Mouse (Mus musculus) T-helper 1 cell (primary cell): Measurements from ENCODE around the gene Slc2a1.

Experiments used
- in situ Hi-C: fragments of 300-600 bp; cut with MboI, MseI; formaldehyde crosslinking; loops from one replicate; pipeline ENCODE4 v1.15.1; 2025; ENCODE audit warnings: high pct_unique_total_duplicates

Slc2a1 gene

DNA sequence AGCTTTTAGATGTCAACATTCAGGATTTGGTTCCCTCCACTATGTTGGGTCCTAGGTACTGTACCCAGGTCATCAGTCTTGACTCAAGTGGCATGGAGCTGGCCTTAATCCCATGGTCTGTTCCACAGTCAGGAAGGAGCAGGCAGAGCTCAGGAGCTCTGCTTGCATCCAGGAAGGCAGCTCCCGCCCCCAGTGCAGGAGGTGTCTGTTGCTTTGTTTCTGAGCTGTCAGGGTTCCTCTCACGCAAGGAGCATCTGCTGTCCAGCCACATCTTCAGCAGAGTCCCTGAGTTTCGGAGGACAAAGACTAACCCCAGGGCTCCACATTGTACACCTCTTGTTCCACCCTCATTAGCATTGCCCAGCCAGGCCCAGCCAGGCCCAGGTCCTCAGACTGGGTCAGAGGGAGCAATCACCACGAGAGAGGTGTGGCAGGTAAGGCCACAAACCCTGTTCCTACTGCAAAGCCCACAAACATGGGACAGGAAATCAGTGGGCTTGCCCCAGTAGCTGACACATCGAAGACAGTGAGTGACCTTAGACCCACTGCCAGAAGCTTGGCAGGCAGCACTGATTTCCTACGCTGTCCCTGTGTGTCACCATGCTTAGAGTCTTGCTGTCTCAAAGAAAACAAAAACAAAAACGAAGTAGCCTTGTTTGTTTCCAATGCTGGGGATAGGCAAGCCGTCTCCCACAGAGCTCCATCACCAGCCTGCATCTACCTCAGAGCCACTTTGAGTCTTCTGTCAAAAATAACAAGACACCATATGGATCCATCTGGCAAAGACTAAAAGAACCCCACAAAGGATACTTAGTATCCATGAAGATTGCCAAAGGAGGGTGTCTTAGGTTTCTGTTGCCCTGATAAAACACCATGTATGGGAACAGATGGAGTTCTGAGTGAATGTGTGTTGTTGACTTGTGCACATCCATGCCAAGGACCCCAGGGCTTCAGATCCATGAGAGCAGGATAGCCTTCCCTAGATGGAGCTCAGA is 10.0 kb upstream of the Slc2a1 start:
- in situ Hi-C loops, result no loop called here

DNA sequence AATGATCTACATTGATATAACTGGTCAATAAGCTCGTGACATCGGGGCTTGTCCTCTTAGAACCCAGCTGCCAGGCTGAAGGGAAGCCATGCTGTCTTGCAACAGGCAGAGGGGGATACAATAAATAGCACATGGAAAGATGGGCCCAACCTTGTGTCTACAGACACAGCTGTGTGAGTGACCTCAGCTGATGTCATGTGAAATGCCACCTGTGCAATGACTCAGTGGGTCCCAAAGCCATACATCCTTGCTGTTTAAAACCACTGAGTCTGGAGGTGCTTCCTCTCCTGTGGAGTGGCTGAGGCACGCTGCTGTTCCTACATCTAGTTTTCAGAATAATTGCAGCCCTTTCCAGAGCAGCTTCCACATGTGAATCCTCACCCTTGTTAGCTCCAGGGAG is 7.1 kb upstream of the Slc2a1 start:
- in situ Hi-C loops, result no loop called here

DNA sequence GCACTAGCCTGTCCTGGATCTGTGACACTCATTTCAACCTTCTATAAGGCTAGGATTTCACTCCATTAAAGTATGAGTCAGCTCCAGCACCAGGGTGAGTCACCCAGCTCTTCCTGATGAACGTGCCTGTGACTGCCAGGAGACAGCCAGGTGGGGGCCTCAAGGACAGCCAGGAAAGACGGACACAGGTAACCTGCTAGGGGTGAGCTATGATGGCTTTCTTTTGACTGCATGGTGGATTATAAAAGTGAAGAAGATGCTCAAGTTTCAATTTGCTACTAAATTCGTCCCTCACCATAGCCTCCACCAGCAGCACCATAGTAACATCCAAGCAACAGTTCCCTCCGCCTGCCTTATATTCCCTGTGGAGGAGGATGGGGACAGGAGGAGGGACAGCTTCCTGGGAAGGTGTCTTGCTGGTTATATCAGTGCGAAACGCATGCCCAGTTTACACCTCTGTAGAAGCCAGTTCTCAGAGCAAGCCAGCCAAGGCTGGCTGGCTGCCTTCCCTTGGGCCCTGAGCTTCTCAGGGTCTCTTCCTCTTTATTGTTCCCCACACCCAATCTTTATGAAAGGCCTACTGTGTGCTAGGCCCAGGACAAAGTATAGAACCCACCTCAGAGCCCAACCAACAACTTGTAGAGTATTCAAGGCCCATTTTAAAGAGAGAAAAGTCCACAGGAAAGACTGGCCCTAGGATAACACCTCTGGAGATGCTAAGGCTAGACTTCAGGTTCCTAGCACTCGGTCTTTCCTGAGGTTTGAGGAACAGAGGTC is 6.0 kb upstream of the Slc2a1 start:
- in situ Hi-C loops, result no loop called here

DNA sequence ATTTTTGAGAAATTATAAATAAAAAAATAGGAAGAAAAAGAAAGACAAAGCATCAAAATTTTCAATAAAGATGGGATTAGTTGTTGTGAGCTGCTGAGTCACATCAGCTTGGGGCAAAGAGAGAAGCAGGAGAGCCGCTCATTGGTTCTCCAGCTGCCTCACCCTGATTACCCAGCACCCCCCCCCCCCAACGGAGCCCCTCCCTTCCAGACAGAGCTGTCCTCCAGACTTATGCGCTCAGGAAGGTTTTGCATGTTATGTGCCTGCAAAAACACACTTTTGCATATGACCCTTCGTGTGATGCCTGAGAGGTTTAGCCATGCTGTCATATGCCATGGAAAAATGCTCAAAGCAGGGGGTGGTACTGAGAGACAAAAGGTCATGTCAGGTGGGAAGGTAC is 3.7 kb upstream of the Slc2a1 start:
- in situ Hi-C loops, result loop anchor here (5.0 kb wide), 1 partner anchor 67 kb away; the partner anchor contains the start of gene Zfp691

DNA sequence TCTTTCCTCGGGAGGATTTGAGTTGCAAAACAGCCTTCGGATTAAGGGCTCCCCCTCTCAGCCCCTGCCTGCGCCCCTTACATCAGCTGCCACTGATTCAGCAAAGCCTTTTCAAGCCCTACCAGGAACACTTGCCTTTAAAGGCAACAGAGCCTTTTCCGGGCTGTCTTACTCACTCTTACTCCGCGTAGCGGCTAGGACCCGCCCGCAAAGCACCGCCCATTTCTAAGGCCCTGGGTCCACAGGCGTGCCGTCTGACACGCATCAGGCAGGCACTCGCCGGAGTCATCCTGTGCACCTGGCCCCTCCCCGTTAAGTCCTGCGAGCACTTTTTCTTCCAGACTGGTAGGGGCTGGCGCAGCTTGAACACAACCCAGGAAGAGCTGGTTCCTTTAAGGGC is 2.8 kb upstream of the Slc2a1 start:
- in situ Hi-C loops, result loop anchor here (5.0 kb wide), 1 partner anchor 67 kb away; the partner anchor contains the start of gene Zfp691

DNA sequence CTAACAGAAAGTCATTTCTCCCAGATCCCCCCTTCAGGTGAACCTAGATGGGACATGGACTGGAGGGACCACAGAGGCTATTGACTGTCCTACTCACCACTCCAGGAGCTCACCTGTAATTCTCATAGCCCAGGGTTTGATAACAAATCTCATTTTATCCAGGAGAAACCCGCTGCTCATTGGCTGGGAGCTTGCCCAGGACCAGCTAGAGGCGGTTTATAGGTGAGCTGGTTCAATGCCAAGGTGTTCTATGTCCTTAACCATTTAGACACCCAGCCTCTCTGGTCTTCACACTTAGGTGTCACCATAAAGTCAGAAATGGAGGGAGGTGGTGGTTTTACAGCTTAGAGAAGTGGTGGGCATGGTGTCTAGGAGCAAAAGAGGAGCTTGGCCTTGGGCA is 644 bp upstream of the Slc2a1 start:
- in situ Hi-C loops, result loop anchor here (5.0 kb wide), 1 partner anchor 64 kb away; the partner anchor contains the start of gene Zfp691

DNA sequence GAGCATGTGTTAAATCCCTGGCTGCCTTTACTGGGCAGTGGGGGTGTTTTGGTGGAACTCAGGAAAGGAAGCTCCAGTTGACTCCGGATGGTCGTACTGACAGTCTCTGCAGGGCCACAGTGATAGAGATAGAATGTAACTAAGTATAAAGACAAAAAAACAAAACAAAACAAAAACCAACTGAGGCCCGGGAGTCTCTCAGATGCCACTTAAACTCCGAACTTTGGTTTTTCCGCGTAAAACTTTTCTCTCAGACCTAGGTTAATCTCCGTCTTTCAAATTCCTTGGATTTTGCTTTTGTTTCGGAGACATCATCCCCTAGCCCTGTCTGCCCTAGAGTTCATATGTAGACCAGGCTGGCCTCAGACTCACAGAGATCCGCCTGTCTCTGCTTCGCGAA is 1.1 kb downstream of the Slc2a1 start:
- in situ Hi-C loops, result loop anchor here (5.0 kb wide), 1 partner anchor 63 kb away; the partner anchor contains the start of gene Zfp691

DNA sequence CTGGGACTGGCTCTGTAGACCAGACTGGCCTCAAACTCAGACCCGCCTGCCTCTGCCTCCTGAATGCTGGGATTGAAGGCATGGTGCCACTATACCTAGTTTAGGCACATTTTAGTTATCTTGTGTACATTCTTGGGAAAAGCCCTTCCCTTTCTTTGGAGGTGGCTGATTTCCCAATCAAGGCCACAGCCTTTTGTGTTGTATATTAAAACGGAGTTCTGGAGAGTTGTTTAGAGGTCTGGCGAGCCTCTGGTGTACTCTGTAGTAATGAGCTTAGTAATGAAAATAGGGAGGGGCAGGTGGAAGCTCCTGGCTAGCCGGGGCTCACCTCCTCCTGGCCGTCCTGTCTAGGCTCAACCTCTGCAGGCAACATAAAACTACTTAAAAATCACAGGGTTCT is 2.0 kb downstream of the Slc2a1 start:
- in situ Hi-C loops, result no loop called here

DNA sequence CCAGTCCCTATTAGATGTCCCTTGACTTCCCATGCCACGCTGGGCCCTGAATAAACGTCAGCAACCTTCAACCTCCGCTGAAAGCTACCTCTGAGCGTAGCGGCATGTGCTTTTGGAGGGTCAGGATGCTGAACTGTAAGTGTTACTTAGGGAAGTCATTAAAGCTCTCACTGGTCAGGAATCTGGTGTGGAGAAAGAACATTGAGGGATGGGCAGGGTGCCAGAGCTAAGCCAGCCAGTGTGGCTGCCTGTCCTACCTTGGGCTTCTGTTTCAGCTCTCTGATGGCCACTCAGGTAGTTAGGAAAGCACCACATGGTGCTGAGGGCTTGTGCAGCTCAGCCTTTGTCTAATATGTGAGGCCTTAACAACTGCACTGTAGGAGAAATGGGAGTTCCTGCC is 2.9 kb downstream of the Slc2a1 start:
- in situ Hi-C loops, result no loop called here

DNA sequence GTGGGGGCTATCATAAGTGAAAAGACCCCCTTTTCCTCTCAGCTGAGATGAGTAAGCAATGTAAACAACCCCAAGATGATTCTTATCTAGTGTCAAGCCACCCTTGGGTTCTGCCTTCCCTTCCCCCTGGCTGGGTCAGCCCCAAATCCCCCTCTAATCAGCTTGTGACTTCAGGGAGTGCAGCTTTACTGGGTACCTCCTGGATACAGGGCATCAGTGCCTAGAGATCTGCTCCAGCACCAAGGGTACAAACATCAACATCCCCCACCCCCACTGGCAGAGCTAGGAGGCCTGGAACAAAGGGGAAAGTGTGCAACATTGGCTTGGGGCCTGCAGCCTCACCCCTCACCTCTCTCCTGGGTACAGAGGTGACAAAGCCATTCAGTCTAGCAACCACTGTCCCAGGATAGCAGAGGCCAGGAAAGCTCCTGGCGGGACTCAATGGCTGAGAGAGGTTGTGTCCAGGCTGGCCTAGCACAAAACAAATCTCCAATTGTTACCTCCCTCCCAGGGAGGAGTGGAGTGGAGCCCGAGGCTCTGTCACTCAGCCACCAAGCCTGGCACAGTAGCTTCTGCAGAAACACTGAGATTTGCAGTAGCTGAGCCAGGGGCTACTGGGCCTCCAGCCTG is 3.9 kb downstream of the Slc2a1 start:
- in situ Hi-C loops, result no loop called here

DNA sequence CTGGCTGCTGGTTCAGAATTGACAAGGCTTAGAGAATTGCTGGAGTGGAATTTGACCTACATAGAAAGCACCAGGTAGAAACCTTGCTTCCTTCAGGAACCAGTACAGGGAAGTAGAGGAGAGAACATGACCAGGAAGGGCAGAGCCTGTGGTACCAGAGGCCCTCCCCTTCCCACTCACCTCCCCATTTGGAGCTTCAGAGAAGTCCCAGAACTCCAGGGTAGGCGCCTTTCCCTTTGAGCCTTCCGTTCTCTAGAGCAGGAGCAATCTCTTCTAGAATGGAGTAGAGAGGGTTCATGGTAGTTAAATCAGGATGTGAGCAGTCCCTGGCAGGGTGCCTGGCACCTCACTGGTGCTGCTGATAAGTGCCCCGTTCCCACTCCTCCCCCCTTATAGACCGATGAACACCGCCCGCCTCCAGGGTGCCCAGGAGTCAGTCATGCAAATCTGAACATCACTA is 7.1 kb downstream of the Slc2a1 start:
- in situ Hi-C loops, result no loop called here

DNA sequence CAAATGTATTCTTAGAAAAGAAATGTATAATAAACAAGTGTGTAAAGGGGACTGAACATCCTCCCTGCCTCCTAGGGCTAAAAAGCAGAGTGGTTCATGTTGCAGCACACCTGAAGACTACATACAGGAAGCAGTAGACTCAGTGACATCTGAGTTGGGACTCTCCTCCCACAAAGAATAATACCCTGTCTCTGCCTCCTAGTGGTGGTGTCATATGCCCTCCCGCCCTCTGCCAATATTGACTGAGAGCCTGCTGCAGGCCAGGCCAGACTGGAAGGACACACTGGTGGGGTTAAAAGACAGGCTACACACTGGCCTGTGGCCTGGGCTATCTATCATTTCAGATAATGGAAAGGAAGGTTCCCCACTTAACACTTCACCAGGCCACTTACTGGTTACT is 7.8 kb downstream of the Slc2a1 start:
- in situ Hi-C loops, result no loop called here

DNA sequence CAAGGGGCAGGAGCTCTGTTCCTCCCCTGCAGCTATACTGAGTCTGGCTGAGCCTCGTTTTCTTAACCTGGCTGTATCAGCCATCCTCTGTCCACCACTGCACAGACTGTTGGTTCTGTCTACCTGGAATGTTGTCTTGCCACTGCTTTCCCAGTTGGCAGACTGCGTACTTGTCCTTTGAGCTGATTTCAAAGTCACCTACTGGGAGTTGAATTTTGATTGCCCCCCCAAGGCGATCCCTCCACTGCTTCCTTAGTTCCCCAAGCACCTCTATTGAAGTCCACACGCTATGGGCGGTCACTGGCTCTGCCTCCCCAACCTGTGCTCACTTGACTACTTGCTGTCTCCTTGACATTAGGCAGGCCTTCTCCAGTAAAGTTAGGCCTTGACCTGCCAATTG is 9.1 kb downstream of the Slc2a1 start:
- in situ Hi-C loops, result no loop called here

DNA sequence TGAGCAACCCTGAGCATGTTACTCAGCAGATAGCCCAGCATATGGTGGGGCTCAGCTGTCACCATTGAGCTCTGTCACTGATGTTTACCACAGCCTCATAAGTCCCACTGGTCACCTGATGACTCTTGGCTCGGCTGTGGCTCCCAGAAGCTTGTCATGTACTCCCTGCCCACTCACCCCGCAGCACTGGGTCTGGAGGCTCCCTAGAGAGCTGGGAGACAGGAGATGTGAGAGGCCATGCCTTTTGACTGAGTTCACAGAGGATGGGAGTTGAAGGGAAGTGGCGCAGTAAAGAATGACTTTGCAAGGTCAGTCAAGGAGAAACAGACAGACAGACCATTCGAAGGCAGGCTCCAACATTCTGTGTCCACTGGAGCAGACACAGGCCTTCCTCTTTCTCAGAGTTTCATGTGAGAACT is 10.2 kb downstream of the Slc2a1 start:
- in situ Hi-C loops, result no loop called here

DNA sequence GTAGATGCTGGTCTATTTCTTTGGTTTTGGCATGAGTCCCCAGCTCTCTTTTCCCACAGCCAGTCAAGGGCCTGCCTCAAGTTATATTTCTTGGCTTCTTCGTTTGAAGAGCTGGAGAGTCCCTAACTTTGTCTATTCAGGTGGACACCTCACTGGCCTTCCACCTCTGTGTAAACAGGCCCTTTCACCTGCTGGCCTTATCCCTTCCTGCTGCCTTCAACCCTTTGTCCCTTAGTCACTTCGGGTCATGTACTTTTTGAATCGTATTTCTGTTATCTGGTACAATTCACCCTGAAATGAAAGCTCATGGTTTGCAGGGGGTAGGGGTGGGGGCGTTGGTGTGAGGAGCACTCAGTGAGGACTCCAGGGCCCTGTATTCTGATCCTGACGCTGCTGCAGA is 10.8 kb downstream of the Slc2a1 start:
- in situ Hi-C loops, result no loop called here

DNA sequence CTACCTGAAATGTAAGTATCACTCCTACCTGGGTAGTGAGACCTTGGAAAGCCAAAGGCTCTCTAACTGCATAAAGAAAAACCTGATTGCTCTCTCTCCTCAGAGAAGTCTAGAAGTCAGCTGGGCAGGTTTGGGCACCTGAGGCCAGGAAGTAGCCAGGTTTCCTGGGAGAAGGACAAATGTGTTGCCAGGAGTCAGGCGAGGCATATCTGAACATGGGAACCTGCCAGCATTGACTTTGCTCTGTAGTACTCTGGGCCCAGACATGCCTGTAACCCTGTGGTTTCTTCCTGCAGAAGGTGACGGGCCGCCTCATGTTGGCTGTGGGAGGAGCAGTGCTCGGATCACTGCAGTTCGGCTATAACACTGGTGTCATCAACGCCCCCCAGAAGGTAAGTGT is 11.6 kb downstream of the Slc2a1 start:
- in situ Hi-C loops, result no loop called here

DNA sequence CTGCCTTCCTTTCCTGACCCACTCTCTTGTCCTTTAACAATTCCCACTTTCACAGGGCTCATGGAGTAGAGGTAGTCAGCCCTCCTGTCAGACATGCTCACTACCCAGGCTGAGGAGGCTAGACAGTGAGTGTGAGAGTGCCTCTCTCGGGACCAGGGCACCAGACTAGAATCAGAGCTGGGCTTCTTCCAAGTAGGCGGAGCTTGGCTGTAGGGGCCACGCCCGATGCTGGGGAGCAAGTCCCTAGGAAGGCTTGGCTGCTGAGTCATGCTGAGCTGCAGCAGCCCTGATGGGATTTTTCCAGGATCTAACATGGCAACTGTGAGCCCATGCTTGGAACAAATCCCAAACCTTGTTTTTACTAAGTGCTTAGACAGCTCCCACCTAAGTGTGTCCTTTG is 12.7 kb downstream of the Slc2a1 start:
- in situ Hi-C loops, result no loop called here

DNA sequence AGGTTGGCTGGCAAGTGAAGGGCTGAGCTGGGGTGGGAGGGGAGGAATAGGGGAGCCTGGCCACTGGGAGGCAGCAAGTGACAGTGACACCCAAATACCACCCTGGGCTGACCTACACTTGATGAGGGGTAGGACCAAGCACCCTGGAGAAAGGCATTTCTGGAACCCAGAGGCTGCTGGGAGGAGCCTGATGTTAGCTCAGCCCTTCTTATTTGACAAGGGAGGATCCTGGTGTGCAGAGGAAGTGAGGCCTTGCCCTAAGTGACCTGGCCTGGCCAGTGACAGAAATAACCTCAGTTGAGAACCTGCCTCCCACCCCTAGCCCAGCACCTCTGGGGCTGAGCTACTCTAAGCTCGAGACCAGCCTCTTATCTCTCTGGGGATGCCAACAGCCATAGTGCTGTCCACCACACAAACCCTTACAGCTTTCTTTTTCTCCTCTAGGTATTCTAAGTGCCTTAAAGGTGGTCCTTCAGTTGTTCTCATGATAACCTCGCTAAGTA is 16.3 kb downstream of the Slc2a1 start:
- in situ Hi-C loops, result no loop called here

DNA sequence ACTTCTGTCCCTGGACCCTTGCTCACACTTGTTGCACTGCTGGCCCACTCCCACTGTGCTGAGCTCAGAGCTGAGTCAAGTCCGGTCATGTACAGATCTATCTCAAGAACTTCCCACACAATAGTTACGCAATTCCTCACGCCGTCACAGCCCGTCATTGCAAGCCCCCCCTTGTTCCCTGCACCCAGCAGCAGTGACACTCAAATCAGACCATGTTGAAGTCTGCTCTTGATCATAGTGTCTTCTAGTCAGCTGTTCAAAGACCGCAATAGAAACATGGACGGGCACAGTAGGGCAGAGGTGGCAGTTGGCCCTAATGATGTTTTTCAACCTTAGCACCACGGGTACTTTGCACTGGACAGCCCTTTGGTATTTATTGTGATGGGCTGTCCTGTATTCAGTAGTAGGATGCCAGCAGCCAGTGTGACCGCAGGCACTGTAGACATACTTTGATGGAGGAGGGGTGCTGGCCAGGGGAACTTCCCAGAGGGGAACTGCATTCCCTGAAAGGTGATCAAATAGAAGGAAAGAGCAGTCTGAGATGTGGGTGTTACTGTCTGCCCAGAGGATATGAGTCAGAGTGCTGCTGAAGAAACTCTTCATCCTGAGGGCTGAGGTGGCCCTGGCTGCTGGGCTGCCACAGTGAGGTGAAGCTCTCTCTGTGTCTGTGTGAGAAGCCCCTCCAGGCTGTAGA is 17.2 kb downstream of the Slc2a1 start:
- in situ Hi-C loops, result no loop called here

DNA sequence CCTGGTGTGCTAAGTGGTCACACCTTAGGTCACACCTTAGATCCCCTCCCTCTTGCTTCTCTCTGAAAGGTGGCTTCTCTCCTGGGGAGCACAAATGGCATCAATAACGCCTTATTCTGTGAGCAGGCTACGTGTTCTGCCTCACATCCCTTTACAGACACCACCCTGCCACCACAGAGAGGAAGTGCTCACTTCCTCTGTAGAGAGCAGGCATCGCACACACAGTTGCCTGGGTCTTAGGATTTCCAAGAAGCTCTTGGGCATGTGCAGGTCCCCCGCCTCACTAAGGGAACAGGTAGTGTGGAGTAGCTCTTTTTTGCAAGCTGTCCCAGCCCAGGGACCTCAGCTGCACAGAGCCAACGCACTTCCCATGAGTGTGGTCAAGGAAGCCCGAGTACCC is 18.7 kb downstream of the Slc2a1 start:
- in situ Hi-C loops, result no loop called here

DNA sequence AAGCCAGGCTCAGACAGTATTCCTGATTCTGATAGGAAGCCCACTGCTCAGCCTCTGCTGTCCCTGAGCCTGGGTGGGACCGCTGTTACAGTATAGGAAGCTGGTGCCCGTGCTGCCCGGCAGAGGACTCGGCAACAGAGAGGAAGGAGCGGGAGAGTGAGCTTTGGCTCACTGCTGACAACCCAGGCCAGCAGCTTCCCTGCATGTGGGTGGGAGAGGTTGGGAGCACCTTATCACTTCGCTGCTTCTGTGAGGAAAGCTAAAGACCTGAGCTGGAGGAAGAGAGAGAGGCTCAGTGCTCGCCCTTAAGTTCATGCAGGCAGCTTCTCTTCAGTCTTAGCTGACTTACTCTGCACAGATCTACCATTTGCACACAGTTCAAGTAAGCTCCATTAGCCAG is 20.0 kb downstream of the Slc2a1 start:
- in situ Hi-C loops, result no loop called here
